ENCODE assay signal across 1 mouse cellular context in the genomic region with DNA sequence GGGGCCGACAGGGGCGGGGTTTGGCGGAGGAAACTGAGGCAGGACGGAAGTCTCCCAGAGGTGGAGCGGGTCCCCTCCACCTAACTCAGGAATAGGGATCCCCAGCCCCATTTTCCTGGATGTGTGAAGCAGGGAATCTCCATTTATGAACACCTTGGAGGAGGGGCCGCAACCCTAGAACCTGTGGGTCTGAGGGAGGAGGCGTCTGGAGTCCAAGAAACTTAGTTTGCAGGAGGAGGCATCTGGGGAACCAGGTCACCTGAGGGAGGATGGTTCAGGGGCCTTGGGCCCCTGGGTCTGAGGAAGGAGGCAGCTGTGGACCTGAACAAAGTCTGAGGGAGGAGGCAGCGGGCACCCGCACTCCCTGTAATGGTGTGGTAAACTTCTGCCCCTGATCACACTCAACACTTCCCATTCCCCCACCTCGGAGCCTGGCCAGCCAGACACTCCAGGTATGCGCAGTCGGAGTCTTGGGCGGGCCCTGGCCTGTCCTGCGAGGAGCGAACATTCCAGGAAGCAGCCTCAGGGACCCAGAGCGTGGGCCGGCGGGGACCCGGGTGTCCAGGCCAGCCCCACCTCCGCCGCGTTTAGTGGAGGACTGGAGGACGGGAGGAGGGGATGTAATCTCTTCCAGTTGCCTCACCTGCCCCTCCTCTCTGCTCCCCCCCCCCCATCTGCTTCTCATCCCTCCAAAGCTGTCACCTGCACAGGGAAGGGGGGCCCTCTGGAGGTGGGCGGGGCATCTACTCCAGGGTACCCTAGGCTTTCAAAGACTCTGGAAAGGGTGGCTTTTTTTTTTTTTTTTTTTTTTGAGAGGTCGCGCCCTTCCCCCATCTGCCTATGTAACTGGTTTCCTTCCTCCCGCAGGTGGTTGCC.
TF ChIP-seq lines count a peak whose summit lies in the region.

No protein-coding gene starts in this region.

TF ChIP-seq in MEL, 35 proteins besides CTCF, POLR2A, EP300 and RAD21:
- 0 out of 2 replicates have a peak, but pooled peaks have one; percentile 48 for TF ChIP-seq HCFC1 (IDR thresholded peaks at IDR 0.05; ENCODE audit: low read depth, low read length)
- no peak for TF ChIP-seq SMC3 (IDR thresholded peaks at IDR 0.05; ENCODE audit: low read depth, low read length)
- no peak for TF ChIP-seq MYB (IDR thresholded peaks at IDR 0.05; ENCODE audit: low read depth, low read length)
- TF ChIP-seq NELFE (IDR thresholded peaks at IDR 0.05; ENCODE audit: low read depth, low read length), result peak; percentile 50
- TF ChIP-seq ZNF384 (IDR thresholded peaks at IDR 0.05; ENCODE audit: low read depth, low read length), result peak; percentile 89
